Mouse (Mus musculus) liver, postnatal 0 days (tissue): ENCODE results near the gene Alkbh6.

Source experiments
- CTCF ChIP-seq: sonication (generic); IDR thresholded peaks from 2 replicates; pipeline ENCODE4 v1.5.1; 2016; ENCODE audit warnings: antibody characterized with exemption, low read depth
- EP300 ChIP-seq: IDR thresholded peaks from 2 replicates; pipeline ENCODE4 v1.6.1; 2016; ENCODE audit warnings: antibody characterized with exemption, low read depth, mild to moderate bottlenecking

- no peak for TF ChIP-seq CTCF
- TF ChIP-seq EP300, result no peak
Observed at GRCm38 (mm10) chr7:30309395-30310129, 1.0 kb downstream of the Alkbh6 start.
